Mouse (Mus musculus): ENCODE measurements around the gene Itga6. TPM values are rescaled to one million over a fixed set of nuclear protein-coding genes. Genes with fewer than 3 reads are reported as not detected.

Itga6 gene
- total RNA-seq, 2 experiments from 2014 or later, result 32.9 to 46.9 TPM

DNA sequence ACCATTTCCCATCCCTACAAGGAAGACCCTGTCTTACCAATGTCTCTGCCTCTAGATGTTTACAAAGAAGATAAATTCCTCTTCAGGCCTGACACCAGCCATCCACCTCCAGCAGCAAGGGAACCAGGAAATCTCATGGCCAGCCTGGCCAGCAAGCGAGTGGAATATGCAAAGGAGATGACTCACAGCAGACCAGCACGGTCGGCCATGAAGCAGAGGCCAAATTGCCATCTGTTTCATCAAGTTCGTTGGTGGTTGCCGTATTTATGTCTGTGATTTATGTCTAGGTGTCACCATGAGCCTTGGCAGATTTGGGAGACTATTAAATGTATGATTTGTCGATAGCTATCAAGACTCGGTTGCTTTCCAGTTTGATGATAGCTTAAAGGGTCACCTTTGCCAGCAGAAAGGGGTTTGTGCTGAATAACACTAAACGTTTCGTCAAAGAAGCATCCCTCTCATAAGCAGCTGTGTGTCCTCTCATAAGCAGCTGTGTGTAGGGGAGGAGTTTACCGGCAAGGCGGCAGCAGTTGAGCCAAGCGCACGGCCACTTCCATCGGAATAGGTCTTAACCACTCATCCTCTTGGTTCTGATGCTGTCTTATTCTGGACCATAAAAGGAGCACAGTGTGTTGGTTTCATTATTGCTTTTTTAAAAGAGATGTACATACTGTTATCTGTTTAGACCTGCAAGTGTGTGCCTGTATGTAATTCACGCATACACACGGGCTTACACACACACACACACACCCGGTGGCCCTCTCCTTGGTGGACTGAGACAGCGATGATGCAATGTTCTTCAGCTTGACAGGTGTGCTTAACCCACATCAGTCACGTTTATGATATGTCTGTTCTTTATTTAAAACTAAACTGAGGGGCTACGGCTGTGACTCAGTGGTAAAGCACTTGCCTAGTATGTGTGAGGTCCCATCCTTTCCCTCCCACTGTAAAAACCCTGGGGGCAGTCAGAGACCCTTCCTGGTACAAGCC, 14.5 kb upstream of the Itga6 start:
- no peak for ATAC-seq (replicated peaks; ENCODE audit: poor library complexity, severe bottlenecking)

DNA sequence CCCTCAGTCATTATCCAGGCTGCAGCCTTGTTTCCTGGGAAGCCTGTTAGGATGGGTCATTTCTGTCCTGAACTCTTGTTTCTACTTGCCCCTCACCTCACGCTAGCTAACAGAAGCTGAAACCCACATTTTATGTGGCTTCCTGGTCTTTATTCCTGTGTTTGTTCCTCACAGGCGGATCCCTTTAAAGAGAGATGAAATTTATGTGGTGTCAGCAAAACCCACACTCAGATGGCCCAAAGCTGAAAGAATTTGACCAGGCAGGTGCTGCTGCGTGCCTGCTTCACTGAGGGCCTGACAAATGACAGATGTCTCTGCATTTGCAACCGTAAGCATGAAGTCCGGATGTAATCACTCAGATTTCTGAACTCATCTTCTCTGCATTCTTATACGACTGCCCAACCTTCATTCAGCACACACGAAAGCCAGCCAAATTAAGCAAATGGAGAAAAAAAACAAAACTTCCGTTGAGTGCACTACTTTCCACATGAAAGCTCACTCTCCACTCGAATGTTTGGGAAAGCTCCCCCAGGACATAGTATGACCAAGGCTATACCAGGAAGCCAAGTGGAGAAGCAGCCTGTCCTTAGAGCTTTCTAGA, 10.5 kb upstream of the Itga6 start:
- ATAC-seq (replicated peaks; ENCODE audit: poor library complexity, severe bottlenecking), result no peak

DNA sequence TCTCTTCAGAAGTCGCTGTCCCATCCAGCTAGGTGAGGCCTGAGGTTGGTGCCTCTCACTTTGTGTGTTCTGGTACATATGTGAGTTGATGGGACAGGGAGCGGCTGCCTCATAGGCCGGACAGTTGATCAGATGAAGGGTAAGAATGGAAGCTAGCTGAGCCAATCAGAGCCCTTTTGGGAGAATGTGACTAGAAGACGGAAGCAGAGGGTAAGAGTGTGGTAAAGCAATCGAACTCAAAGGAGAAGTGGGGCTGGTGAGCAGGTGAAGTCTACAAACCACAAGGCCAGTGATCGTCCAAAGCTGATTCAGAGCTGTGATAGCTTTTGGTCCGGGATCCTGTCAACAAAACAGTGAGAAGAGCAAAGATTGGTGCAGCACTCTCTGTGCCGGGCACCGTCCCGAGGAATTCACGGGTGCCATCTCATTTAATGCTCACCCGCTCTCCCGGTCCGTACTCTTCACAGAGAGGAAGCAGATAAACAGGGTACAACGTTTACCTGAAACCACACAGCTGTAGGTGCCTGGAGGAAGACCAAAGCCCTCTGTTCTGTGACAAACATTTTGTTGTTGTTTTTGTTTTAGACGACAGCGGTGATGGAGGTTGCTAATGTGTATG, 9.8 kb upstream of the Itga6 start:
- ATAC-seq (replicated peaks; ENCODE audit: poor library complexity, severe bottlenecking), result peak; percentile 98

DNA sequence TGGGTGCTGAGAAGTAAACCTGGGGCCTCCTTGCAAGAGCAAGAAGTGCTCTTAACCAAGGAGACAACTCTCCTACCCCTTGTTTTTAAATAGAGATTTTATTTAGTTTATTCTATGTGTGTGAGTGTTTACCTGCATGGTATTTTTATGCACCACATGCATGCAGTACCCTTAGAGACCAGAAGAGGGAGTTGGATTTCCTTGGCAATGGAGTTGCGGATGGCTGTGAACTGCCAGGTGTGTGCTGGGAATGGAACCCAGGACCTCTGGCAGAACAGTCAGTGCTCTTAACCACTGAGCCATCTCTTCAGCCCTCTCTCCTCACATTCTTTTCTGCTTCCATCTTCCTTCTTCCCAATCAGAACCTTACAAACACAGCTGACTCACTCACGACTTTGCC, 9.2 kb upstream of the Itga6 start:
- ATAC-seq (replicated peaks; ENCODE audit: poor library complexity, severe bottlenecking), result no peak

DNA sequence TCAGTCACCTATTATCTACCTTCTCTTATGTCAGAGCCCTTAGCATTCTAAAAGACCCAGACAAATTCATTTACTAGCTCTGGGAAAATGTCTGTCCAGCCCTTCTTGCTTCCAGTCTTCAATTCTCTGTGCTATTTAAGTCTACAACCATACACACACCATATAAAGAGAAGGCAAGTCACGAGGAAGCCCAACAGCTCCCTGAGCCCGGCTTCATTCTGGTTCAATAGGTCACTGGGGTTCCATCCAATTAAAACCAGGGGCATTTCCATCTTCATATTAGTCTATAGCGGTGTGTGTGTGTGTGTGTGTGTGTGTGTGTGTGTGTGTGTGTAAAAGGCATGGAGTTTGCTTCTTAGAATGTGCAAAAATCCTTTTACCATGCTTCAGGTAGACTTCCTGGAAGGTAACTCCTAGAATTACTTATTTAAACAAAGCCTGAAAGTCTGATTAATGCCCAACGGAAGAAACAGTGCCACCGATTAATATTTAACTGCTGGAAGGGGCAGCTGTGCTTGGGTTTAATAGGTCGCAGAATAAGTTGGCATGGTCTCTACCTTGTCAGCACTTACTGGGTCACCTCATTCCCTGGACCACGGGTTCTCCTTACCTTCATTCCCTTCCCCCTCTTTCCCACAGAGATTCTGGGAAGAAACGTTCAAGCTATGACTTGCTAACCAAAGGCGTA, 6.1 kb upstream of the Itga6 start:
- ATAC-seq (replicated peaks; ENCODE audit: poor library complexity, severe bottlenecking), result no peak

DNA sequence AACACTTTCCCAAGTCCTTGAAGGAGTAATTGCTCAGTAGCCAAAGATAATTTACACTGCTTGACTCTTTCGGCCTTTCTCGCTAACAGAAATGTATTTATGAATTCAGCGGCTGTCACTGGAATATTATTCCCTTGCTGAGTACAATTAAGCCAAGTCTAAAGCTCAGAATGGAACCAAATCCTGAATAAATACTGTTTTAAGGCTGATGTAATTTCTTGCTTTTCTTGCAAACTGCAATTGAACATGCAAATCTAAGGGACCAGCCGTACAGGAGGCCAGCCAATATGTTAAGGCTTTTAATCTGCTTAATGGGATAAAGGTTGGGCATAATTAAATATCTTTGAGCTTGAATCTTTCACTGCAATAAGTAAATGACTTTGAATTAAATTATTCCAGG, 2.9 kb upstream of the Itga6 start:
- ATAC-seq (replicated peaks; ENCODE audit: poor library complexity, severe bottlenecking), result no peak

DNA sequence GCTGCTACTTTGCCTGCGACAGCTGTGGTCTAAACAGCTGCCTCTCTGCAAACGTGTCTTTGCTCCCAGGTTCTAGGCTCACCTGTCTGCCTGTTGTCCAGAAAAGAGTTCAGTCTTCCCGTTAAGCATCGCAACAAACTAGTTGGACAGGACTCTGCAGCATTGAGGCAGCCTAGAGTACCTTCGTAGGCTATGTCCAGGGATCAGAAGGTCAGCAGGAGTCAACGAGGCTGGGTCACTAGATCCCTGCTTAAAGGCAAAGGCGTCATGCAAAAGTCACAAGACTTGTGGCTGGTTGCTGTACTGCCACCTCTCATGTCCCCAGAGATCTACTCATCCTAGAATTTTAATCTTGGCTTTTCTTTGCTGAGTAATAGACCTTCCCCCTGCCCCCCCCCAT, 2.0 kb upstream of the Itga6 start:
- no peak for ATAC-seq (replicated peaks; ENCODE audit: poor library complexity, severe bottlenecking)

DNA sequence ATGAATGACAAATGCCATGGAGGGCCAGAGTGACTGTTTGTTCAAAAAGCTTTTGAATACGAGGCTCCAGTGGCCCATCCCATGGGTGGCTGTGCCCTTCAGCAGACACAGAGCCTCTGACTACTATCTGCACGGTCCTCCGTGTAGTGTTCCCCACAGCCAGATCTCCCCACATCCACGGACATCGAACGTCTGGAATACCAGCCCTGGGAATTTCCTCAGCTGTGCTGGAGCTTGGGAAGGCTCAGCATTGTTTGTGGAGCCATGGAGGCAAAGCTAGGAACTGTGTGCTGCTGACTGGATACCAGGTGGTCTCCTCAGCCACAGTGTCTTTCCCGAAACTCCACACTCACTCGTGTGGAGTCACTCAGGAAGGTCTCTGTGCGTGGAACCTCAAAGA, 1.1 kb upstream of the Itga6 start:
- ATAC-seq (replicated peaks; ENCODE audit: poor library complexity, severe bottlenecking), result no peak

DNA sequence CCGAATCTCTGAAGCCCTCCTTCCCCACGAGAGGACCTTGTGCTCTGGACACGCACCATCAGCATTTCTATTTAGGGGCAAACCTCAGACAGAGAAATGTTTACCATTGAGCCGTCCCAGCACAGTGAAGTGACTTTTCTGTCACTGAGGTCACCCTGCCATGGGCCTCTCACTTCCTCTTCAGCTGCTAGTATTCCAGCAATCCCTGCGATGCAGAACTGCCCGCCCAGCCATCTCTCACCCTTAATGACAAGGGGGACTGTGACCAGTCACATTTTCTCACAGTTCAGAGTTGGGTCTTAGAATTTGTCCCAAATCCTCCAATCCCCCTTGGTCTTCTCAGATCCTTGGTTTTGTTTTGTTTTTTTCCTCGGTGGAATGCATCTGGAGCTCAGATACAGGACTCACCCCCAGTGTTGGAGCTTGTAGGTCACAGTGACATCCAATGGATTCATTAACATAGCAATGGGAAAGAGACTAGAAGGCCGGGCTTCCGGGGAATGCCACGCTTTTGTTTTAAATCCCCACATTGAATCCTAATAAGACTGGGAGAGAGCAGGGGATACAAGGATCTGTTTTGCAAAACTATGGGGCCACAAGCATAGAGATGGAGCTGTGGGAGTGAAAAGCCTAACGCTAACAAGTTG, 432 bp upstream of the Itga6 start:
- ATAC-seq (replicated peaks; ENCODE audit: poor library complexity, severe bottlenecking), result peak; percentile 90

DNA sequence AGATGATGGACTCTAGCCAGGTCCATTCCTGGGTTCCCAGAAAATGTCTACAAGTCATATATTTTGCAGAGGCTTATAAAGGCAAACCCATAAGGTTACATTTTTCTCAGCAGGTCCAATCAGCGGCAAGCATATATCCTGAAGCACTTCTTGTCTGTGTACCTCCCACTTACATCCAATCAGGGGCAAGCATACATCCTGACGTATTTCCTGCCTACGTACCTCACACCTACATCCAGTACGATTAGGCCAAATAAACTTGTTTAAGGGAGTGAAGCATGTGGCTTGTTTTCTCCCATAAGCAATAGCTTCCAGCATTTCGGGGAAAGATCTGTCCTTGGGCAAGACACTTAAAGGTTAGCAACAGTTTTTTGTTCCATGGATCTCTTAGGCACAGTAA, 3.0 kb downstream of the Itga6 start:
- no peak for ATAC-seq (replicated peaks; ENCODE audit: poor library complexity, severe bottlenecking)

DNA sequence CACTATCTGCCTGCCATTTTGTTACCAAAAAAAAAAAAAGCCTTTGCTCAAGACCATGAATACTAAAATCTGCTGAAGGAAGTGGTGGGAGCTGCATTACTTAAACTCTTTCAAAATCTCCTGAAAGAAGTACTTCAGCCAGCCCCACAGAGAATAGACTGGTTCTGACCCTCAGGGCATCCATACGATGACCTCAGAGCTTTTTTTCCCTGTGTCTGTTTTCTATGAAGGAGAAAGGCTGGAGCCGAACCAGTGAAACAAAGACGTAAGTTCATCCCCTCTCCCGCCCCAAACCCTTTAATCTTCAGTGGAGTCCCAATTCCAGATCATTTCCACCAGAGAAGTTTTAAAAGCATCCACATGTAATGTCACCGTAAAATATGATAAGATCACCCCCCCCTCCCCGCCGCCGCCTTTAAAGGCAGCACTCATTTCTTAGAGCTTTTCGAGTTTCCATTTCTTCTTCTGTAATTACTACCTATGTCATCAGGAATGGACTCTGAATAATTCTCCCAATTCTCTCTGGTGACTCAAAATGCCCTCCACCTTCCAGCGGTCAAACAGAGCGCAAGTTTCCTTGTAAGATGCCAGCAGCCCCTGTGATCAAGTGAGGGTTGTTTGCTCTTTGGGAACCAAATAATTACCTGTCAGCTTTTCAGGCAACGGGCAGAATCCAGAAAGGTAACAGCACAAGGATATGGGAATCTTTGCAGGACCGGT, 4.1 kb downstream of the Itga6 start:
- 0 out of 2 replicates have a peak, but pooled peaks have one; percentile 33 for ATAC-seq (replicated peaks; ENCODE audit: poor library complexity, severe bottlenecking)

DNA sequence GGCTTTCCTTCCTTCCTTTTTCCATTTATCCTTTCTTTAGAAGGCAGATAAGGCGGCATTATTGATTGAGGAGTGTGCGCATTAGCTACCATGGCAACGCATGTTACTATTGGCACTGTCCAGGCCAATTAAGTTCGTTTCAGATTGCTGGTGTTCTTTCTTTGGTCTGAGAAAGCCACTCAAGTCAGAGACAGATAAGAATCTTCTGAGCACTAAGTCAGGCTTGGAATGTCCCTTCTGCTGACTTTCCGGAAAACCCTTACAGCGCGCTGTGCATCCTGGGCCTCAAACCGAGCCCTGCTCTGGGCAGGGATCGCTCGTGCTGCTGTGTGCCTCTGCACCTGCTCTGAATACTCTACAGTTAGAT, 4.7 kb downstream of the Itga6 start:
- ATAC-seq (replicated peaks; ENCODE audit: poor library complexity, severe bottlenecking), result no peak

DNA sequence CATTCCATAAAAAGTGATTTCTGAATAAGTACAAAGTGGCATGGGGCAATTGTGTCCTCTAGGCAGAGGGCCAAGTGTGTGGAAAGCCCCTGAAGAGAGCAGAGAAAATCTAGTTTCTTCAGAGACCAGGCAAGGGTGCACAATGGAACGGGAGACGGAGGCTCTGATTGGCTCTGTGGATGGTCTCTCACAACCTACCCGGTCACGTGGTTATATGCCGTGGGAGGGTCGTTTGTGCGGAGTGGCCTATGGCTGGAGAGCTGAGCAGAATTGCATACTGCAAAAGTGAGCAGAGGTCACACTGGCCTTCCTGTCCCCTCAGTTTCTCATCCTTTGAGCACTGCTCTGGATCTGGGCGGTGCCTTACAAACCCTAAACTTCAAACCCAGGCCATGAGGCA, 5.9 kb downstream of the Itga6 start:
- ATAC-seq (replicated peaks; ENCODE audit: poor library complexity, severe bottlenecking), result peak; percentile 73

DNA sequence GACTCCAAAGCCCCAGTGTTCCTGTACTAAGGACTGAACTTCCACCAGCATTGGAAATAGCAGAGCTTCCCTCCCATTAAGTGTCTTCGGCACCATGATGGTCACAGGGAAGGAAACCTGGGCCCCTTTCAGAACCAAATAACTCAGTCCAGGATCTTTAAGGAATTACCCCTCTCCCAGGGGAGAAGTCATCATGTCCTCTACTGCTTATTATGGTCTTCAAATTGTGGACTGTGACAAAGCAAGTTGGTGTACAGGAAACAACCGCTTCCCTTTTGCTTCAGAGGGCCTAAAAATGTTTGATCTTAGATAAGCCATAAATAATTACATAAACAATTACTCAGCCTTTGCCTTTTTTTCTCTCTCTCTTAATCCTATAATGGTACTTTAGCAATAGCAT, 6.4 kb downstream of the Itga6 start:
- peak; percentile 30; the same call in 1 of the 2 replicates for ATAC-seq (replicated peaks; ENCODE audit: poor library complexity, severe bottlenecking)

DNA sequence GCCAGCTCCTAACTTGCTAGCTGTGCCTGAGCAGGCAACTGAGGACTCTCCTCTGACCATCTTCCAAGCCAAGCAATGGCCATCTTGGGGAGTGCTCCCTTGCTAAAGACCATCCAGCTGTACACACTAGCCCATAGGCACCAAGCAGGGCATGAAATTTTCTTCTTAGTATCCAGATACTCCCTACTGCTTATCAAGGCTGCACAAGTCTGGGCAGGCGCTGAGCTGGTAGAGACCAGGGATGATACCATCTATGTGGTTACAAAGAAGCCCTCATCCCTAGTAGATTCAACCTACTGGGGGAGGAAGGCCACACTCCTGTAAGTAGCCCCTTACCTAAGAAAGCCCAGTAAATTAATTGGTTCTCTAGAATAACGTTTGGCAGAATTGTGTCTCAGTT, 7.0 kb downstream of the Itga6 start:
- no peak for ATAC-seq (replicated peaks; ENCODE audit: poor library complexity, severe bottlenecking)

DNA sequence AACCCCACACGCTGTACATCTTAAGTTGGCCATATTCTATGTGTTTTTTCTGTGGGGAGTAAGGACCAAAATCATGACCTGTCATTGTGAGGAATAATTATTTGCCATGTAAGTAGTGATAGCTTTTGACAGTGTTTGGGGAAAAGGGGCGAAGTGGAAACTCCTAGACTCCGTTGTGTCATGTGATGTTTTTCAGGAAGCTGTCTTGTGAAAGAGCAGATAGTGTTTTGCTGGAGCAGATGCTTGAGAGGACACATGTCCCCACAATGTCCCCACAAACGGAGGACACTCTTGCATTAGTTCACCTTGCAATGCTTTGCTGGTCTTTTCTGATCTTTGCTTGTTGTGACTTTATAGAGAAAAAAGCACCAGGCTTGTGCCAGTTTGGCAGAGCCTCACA, 7.7 kb downstream of the Itga6 start:
- peak; percentile 41; the same call in 1 of the 2 replicates for ATAC-seq (replicated peaks; ENCODE audit: poor library complexity, severe bottlenecking)

DNA sequence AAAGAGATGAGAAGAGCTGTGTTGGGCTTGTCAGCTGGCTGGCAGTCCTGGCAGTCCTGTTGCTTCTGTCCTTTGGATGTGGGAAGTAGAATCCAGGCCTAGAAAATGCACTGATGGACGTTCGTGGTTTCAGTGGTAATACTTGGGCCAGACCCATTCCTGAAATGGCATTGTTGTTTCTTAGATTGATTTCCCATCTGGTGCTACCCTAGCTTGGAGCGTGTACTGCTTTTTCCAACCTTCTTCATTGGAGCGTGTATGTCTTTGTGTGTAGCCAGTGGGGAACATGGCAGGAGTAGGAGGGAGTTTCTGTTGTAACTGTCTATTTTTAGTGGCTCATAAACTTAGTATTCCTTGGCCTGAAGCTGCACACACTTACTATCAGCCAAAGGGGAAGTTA, 10.3 kb downstream of the Itga6 start:
- ATAC-seq (replicated peaks; ENCODE audit: poor library complexity, severe bottlenecking), result no peak; the same call in 1 of the 2 replicates

DNA sequence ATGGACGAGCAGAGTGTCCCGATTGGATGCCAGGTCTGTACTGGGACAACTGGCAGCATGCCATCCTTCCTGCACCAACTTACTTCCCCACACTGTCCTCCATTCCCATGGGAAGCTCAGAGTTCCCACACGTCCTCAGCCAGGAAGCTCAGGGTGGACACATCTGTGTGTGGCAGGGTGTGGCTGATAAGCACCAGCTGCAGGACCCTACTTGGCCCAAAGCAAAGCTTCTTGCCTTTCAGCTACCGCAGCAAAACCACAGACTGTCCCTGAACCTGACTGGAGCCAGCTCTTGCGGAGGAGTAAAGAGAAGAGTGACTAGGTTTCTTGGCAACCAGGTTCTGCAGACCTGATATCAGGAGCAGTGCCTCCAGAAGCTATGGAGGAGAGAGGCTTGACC, 11.7 kb downstream of the Itga6 start:
- peak; percentile 48; the same call in 1 of the 2 replicates for ATAC-seq (replicated peaks; ENCODE audit: poor library complexity, severe bottlenecking)
